Mouse (Mus musculus) cerebellum, adult 2 months (tissue): ENCODE data around the gene Prg2. TPM values are rescaled to one million over a fixed set of nuclear protein-coding genes. Genes with fewer than 3 reads are reported as not detected.
A peak's percentile ranks its signal among the peaks of the same experiment; 100 is the strongest.

ENCODE experiments used
- DNase-seq, 2 experiments: peaks; one replicate each; pipeline ENCODE4 v3.0.0; 2021
- H3K27ac ChIP-seq: fragments of 200-500 bp; 2 replicates; pipeline ENCODE4 v1.5.1; 2012; ENCODE audit warnings: low read length, control low read depth, inconsistent platforms; ENCODE audit not compliant: insufficient read depth
- H3K27me3 ChIP-seq: fragments of 200-500 bp; 2 replicates; pipeline ENCODE4 v1.6.1; 2012; ENCODE audit warnings: inconsistent platforms, mild to moderate bottlenecking, low read length, moderate library complexity; ENCODE audit not compliant: control insufficient read depth, insufficient read depth
- H3K4me1 ChIP-seq: fragments of 200-500 bp; 2 replicates; pipeline ENCODE4 v1.6.1; 2011; ENCODE audit warnings: low read length; ENCODE audit not compliant: control insufficient read depth, insufficient read depth
- H3K4me3 ChIP-seq: fragments of 200-500 bp; replicated peaks from 2 replicates; pipeline ENCODE3; 2011; ENCODE audit warnings: mild to moderate bottlenecking, low read depth, low read length, control low read depth; ENCODE audit not compliant: insufficient read depth
- CTCF ChIP-seq: fragments of 200-500 bp; IDR thresholded peaks from 2 replicates; pipeline ENCODE4 v1.5.1; 2011; ENCODE audit warnings: low read depth, mild to moderate bottlenecking, control low read depth, low read length, moderate library complexity, borderline replicate concordance; ENCODE audit not compliant: insufficient read depth
- POLR2A ChIP-seq: fragments of 200-500 bp; IDR thresholded peaks from 2 replicates; pipeline ENCODE4 v1.6.1; 2011; ENCODE audit warnings: low read length, control low read depth, borderline replicate concordance; ENCODE audit not compliant: insufficient read depth
- WGBS: fragments of 180-500 bp; shearing (Covaris S2); methylation state at CpG from one replicate; pipeline ENCODE4 v1.1.7; 2018; 5-methylcytosine and 5-hydroxymethylcytosine counted together
- polyA plus RNA-seq: library from polyadenylated mRNA; depleted of rRNA; stranded (reverse); fragments of >200 nt; gene quantifications from 2 replicates; pipeline ENCODE4 v1.2.3, GENCODE M21; 2012; rRNA removed

The Prg2 gene
- polyA plus RNA-seq, 1 experiment, result 0.23 TPM

- no peak overlapping the region for H3K27ac ChIP-seq
- DNase-seq, result no peak
- no peak for TF ChIP-seq POLR2A
- TF ChIP-seq CTCF, result no peak
- WGBS, result 60% methylated on average over 3 of the region's 3 CpGs
- no peaks in the 10 kb centered on the region for H3K4me1 ChIP-seq
- H3K4me3 ChIP-seq, result no peak overlapping the region
- H3K27me3 ChIP-seq, result no peaks in the 10 kb centered on the region
These were observed 34.3 kb downstream of the Prg2 start for GRCm38 (mm10) chr2:85014588-85014982.

- DNase-seq, result no peak
- H3K4me3 ChIP-seq, result no peak overlapping the region
- H3K27ac ChIP-seq, result no peak overlapping the region
- H3K27me3 ChIP-seq, result no peaks in the 10 kb centered on the region
- H3K4me1 ChIP-seq, result no peaks in the 10 kb centered on the region
- WGBS, result 23% methylated on average over 4 of the region's 4 CpGs
- TF ChIP-seq POLR2A (no peak), CTCF (peak; percentile 55; the same call in 1 of the 2 replicates)
These were observed 41.8 kb downstream of the Prg2 start for GRCm38 (mm10) chr2:85022043-85022442.

- Histone ChIP-seq H3K27ac (no peak overlapping the region), H3K4me3 (no peak overlapping the region), H3K27me3 (no peaks in the 10 kb centered on the region; the same call in 1 of the 2 replicates), H3K4me1 (no peaks in the 10 kb centered on the region)
- no peak for TF ChIP-seq POLR2A
- TF ChIP-seq CTCF, result no peak
- WGBS, result 65% methylated on average over 3 of the region's 3 CpGs
- no peak for DNase-seq
These were observed 45.9 kb downstream of the Prg2 start for GRCm38 (mm10) chr2:85026178-85026577.

- Histone ChIP-seq H3K4me3 (no peak overlapping the region), H3K4me1 (no peaks in the 10 kb centered on the region), H3K27me3 (no peaks in the 10 kb centered on the region; the same call in 1 of the 2 replicates), H3K27ac (no peak overlapping the region)
- TF ChIP-seq CTCF, result no peak
- no peak for TF ChIP-seq POLR2A
- WGBS, result 75% methylated on average over 5 of the region's 5 CpGs
- DNase-seq, result no peak
These were observed 47.0 kb downstream of the Prg2 start for GRCm38 (mm10) chr2:85027281-85027680.

GRCm38 (mm10) chr2:85029897-85030296, 49.6 kb downstream of the Prg2 start:
- WGBS, result 77% methylated on average over 6 of the region's 6 CpGs
- H3K4me1 ChIP-seq, result no peaks in the 10 kb centered on the region
- no peak for DNase-seq
- no peak overlapping the region for H3K4me3 ChIP-seq
- no peaks in the 10 kb centered on the region; the same call in 1 of the 2 replicates for H3K27me3 ChIP-seq
- TF ChIP-seq POLR2A, result no peak
- no peak for TF ChIP-seq CTCF
- no peak overlapping the region for H3K27ac ChIP-seq

- TF ChIP-seq POLR2A (no peak), CTCF (no peak)
- WGBS, result 58% methylated on average over 6 of the region's 6 CpGs
- Histone ChIP-seq H3K27ac (no peak overlapping the region), H3K27me3 (no peaks in the 10 kb centered on the region; the same call in 1 of the 2 replicates), H3K4me3 (no peak overlapping the region), H3K4me1 (no peaks in the 10 kb centered on the region)
- DNase-seq, result no peak
These were observed 50.7 kb downstream of the Prg2 start for GRCm38 (mm10) chr2:85030989-85031388.

GRCm38 (mm10) chr2:85033121-85033520, 52.9 kb downstream of the Prg2 start:
- DNase-seq, result no peak
- H3K27me3 ChIP-seq, result no peaks in the 10 kb centered on the region
- no peak overlapping the region for H3K4me3 ChIP-seq
- TF ChIP-seq CTCF (no peak), POLR2A (no peak)
- 74% methylated on average over 2 of the region's 2 CpGs for WGBS
- no peak overlapping the region for H3K27ac ChIP-seq
- peaks cover 5% of the 10 kb centered on the region; the same call in 1 of the 2 replicates for H3K4me1 ChIP-seq

Other genes with a start within 250 kb of the Prg2 start
- 164 and 171 TPM in 2 replicates for gene Ypel4, start 246.4 kb upstream of the Prg2 start, polyA plus RNA-seq
- 3.0 and 3.4 TPM in 2 replicates for gene Gm19426, start 236.8 kb upstream of the Prg2 start, polyA plus RNA-seq
- 19.6 and 22.6 TPM in 2 replicates for gene Serping1, start 205.0 kb upstream of the Prg2 start, polyA plus RNA-seq
- gene Ube2l6, start 181.6 kb upstream of the Prg2 start, polyA plus RNA-seq, result 6.4 and 7.8 TPM in 2 replicates
- gene Smtnl1, start 157.8 kb upstream of the Prg2 start, polyA plus RNA-seq, result not detected in 2 replicates
- 83.3 and 88.4 TPM in 2 replicates for gene Timm10, start 153.5 kb upstream of the Prg2 start, polyA plus RNA-seq
- 0.25 and 0.43 TPM in 2 replicates for gene Slc43a1, start 141.6 kb upstream of the Prg2 start, polyA plus RNA-seq
- gene Rtn4rl2, start 93.8 kb upstream of the Prg2 start, polyA plus RNA-seq, result 1.2 and 1.7 TPM in 2 replicates
- gene Slc43a3, start 43.9 kb upstream of the Prg2 start, polyA plus RNA-seq, result 0.82 and 1.3 TPM in 2 replicates
- gene Prg3, start 7.8 kb downstream of the Prg2 start, polyA plus RNA-seq, result not detected in 2 replicates
- gene Ssrp1, start 56.8 kb downstream of the Prg2 start, polyA plus RNA-seq, result 117 TPM in 2 replicates
- 1.6 TPM in 2 replicates for gene P2rx3, start 57.0 kb downstream of the Prg2 start, polyA plus RNA-seq
- gene Tnks1bp1, start 67.6 kb downstream of the Prg2 start, polyA plus RNA-seq, result 38.4 and 39.6 TPM in 2 replicates
- gene Aplnr, start 155.8 kb downstream of the Prg2 start, polyA plus RNA-seq, result 1.2 and 1.3 TPM in 2 replicates
- gene Lrrc55, start 216.7 kb downstream of the Prg2 start, polyA plus RNA-seq, result 7.3 and 8.3 TPM in 2 replicates